Mouse (Mus musculus): ENCODE measurements around the gene Igdcc4. TPM values are rescaled to one million over a fixed set of nuclear protein-coding genes. Genes with fewer than 3 reads are reported as not detected.
"Not testable (repeated sequence)": the region's sequence is repeated elsewhere in the genome, so short reads cannot be mapped to it uniquely, and the experiment has no call there.

Igdcc4 gene
- polyA plus RNA-seq (2015; fragmentation: Nextera tagmentation; extraction: Ambion mirVana) = 12.8 and 17.7 TPM in 2 replicates

GRCm38 (mm10) chr9:65100991-65101685 lies at the start of gene Igdcc4:
TSS of gene Igdcc4 (plus strand) at chr9:65101486.
- Histone ChIP-seq H3K27ac (ENCODE audit: low read depth, low read length) (peak within 1 kb of the TSS; percentile 93), H3K4me2 (ENCODE audit: low read length) (peak within 1 kb of the TSS; percentile 70), H3K36me3 (ENCODE audit: control insufficient read depth, insufficient read depth, low read length) (no peaks in the 10 kb centered on the region), H3K9ac (ENCODE audit: low read depth, low read length) (peak within 1 kb of the TSS; percentile 95), H3K9me3 (ENCODE audit: control insufficient read depth, low read length) (no peaks in the 10 kb centered on the region; the same call in 1 of the 2 replicates), H3K4me3 (ENCODE audit: low read length) (peak within 1 kb of the TSS; percentile 87), H3K4me1 (ENCODE audit: control insufficient read depth, insufficient read depth, low read depth, low read length) (peaks cover 15% of the 10 kb centered on the region), H3K27me3 (replicated peaks; ENCODE audit: control insufficient read depth, insufficient read depth, low read length) (no peaks in the 10 kb centered on the region)
- 1% methylated on average over 43 of the region's 76 CpGs for WGBS
- ATAC-seq = peak; percentile 29

GRCm38 (mm10) chr9:65064251-65064650 lies 37.0 kb upstream of the Igdcc4 start:
- Histone ChIP-seq H3K9me3 (ENCODE audit: control insufficient read depth, low read length) (no peaks in the 10 kb centered on the region), H3K9ac (ENCODE audit: low read depth, low read length) (no peak overlapping the region), H3K4me2 (ENCODE audit: low read length) (no peak overlapping the region), H3K27me3 (replicated peaks; ENCODE audit: control insufficient read depth, insufficient read depth, low read length) (no peaks in the 10 kb centered on the region), H3K4me3 (ENCODE audit: low read length) (no peak overlapping the region), H3K36me3 (ENCODE audit: control insufficient read depth, insufficient read depth, low read length) (peaks cover 40% of the 10 kb centered on the region), H3K27ac (ENCODE audit: low read depth, low read length) (no peak overlapping the region), H3K4me1 (ENCODE audit: control insufficient read depth, insufficient read depth, low read depth, low read length) (no peaks in the 10 kb centered on the region)
- ATAC-seq = no peak
- 90% methylated on average over 7 of the region's 7 CpGs for WGBS

DNA sequence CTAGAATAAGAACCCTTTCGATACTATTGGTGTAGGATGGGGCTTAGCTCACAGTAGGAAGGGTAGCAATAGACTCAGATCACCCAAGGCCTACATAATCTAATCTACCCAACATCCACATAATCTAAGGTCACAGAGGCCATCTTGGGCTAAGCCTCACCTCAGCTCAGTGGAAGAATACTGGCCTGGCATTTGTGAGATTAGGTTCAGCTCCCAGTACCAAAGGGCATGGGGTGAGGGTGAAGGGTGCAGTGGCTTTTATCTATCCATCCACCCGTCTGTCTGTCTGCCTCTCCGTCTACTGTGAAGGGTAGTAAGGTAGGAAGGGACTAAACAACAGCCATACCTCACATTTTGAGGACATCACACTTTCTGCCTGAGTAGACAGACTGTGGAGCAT lies 30.7 kb upstream of the Igdcc4 start:
- Histone ChIP-seq H3K4me3 (ENCODE audit: low read length) (no peak overlapping the region), H3K9ac (ENCODE audit: low read depth, low read length) (no peak overlapping the region), H3K27ac (ENCODE audit: low read depth, low read length) (no peak overlapping the region), H3K4me1 (ENCODE audit: control insufficient read depth, insufficient read depth, low read depth, low read length) (no peaks in the 10 kb centered on the region), H3K27me3 (replicated peaks; ENCODE audit: control insufficient read depth, insufficient read depth, low read length) (no peaks in the 10 kb centered on the region), H3K36me3 (ENCODE audit: control insufficient read depth, insufficient read depth, low read length) (peaks cover 14% of the 10 kb centered on the region), H3K9me3 (ENCODE audit: control insufficient read depth, low read length) (no peaks in the 10 kb centered on the region), H3K4me2 (ENCODE audit: low read length) (no peak overlapping the region)
- ATAC-seq = no peak
- WGBS = 95% methylated on average over 3 of the region's 3 CpGs

- peaks cover 12% of the 10 kb centered on the region for H3K36me3 ChIP-seq (ENCODE audit: control insufficient read depth, insufficient read depth, low read length)
Measured at GRCm38 (mm10) chr9:65073555-65073954, 27.7 kb upstream of the Igdcc4 start.

GRCm38 (mm10) chr9:65074251-65074650 lies 27.0 kb upstream of the Igdcc4 start:
- H3K4me3 ChIP-seq (ENCODE audit: low read length) = no peak overlapping the region
- no peaks in the 10 kb centered on the region for H3K27me3 ChIP-seq (replicated peaks; ENCODE audit: control insufficient read depth, insufficient read depth, low read length)
- H3K36me3 ChIP-seq (ENCODE audit: control insufficient read depth, insufficient read depth, low read length) = peaks cover 16% of the 10 kb centered on the region
- H3K4me2 ChIP-seq (ENCODE audit: low read length) = no peak overlapping the region
- H3K9ac ChIP-seq (ENCODE audit: low read depth, low read length) = no peak overlapping the region
- 90% methylated on average over 15 of the region's 15 CpGs for WGBS
- ATAC-seq = no peak
- no peaks in the 10 kb centered on the region for H3K4me1 ChIP-seq (ENCODE audit: control insufficient read depth, insufficient read depth, low read depth, low read length)
- H3K27ac ChIP-seq (ENCODE audit: low read depth, low read length) = no peak overlapping the region
- H3K9me3 ChIP-seq (ENCODE audit: control insufficient read depth, low read length) = no peaks in the 10 kb centered on the region

More at GRCm38 (mm10) chr9:65073555-65073954, 27.7 kb upstream of the Igdcc4 start:
- no peak for ATAC-seq
- Histone ChIP-seq H3K9me3 (ENCODE audit: control insufficient read depth, low read length) (no peaks in the 10 kb centered on the region), H3K4me1 (ENCODE audit: control insufficient read depth, insufficient read depth, low read depth, low read length) (no peaks in the 10 kb centered on the region), H3K27ac (ENCODE audit: low read depth, low read length) (no peak overlapping the region), H3K9ac (ENCODE audit: low read depth, low read length) (no peak overlapping the region), H3K4me2 (ENCODE audit: low read length) (no peak overlapping the region), H3K27me3 (replicated peaks; ENCODE audit: control insufficient read depth, insufficient read depth, low read length) (no peaks in the 10 kb centered on the region), H3K4me3 (ENCODE audit: low read length) (no peak overlapping the region)
- WGBS = 62% methylated on average over 9 of the region's 9 CpGs

GRCm38 (mm10) chr9:65074855-65075493 lies 26.3 kb upstream of the Igdcc4 start:
- Histone ChIP-seq H3K27ac (ENCODE audit: low read depth, low read length) (no peak overlapping the region), H3K4me2 (ENCODE audit: low read length) (no peak overlapping the region), H3K36me3 (ENCODE audit: control insufficient read depth, insufficient read depth, low read length) (peaks cover 16% of the 10 kb centered on the region), H3K9ac (ENCODE audit: low read depth, low read length) (no peak overlapping the region), H3K9me3 (ENCODE audit: control insufficient read depth, low read length) (no peaks in the 10 kb centered on the region), H3K27me3 (replicated peaks; ENCODE audit: control insufficient read depth, insufficient read depth, low read length) (no peaks in the 10 kb centered on the region), H3K4me3 (ENCODE audit: low read length) (no peak overlapping the region), H3K4me1 (ENCODE audit: control insufficient read depth, insufficient read depth, low read depth, low read length) (no peaks in the 10 kb centered on the region)
- WGBS = 88% methylated on average over 6 of the region's 6 CpGs
- no peak for ATAC-seq

DNA sequence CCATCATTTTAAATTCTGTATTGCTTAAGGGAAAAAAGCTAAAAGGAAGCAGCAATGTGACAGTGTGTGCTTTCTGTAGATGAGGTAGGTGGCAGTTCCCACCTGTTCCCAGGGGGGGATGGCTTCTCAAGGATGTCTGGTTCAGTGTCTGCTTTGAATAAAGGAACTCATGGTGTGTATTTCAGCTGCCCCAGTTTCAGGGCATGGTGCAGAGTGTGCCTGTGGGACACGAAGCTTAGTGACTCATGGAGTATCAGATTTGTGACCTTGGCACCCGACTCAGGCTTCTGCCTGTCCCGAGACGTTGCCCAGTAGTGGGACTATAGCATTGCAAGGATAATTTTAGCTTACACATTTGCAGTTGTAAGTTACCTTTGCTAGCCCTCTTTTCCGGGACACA lies 23.8 kb upstream of the Igdcc4 start:
- Histone ChIP-seq H3K4me1 (ENCODE audit: control insufficient read depth, insufficient read depth, low read depth, low read length) (no peaks in the 10 kb centered on the region), H3K9ac (ENCODE audit: low read depth, low read length) (no peak overlapping the region), H3K27ac (ENCODE audit: low read depth, low read length) (no peak overlapping the region), H3K36me3 (ENCODE audit: control insufficient read depth, insufficient read depth, low read length) (peaks cover 20% of the 10 kb centered on the region), H3K9me3 (ENCODE audit: control insufficient read depth, low read length) (no peaks in the 10 kb centered on the region), H3K4me3 (ENCODE audit: low read length) (no peak overlapping the region), H3K4me2 (ENCODE audit: low read length) (no peak overlapping the region), H3K27me3 (replicated peaks; ENCODE audit: control insufficient read depth, insufficient read depth, low read length) (no peaks in the 10 kb centered on the region)
- ATAC-seq = no peak
- 90% methylated on average over 5 of the region's 5 CpGs for WGBS

GRCm38 (mm10) chr9:65080141-65080540 lies 21.1 kb upstream of the Igdcc4 start:
- not testable (repeated sequence) for ATAC-seq; H3K4me3 ChIP-seq (ENCODE audit: low read length); H3K4me2 ChIP-seq (ENCODE audit: low read length); H3K9ac ChIP-seq (ENCODE audit: low read depth, low read length); H3K4me1 ChIP-seq (ENCODE audit: control insufficient read depth, insufficient read depth, low read depth, low read length); H3K27ac ChIP-seq (ENCODE audit: low read depth, low read length); H3K9me3 ChIP-seq (ENCODE audit: control insufficient read depth, low read length); H3K27me3 ChIP-seq (replicated peaks; ENCODE audit: control insufficient read depth, insufficient read depth, low read length)
- H3K36me3 ChIP-seq (ENCODE audit: control insufficient read depth, insufficient read depth, low read length) = peaks cover 27% of the 10 kb centered on the region
- 92% methylated on average over 2 of the region's 2 CpGs for WGBS

- Histone ChIP-seq H3K27me3 (replicated peaks; ENCODE audit: control insufficient read depth, insufficient read depth, low read length) (no peaks in the 10 kb centered on the region), H3K4me2 (ENCODE audit: low read length) (no peak overlapping the region), H3K9me3 (ENCODE audit: control insufficient read depth, low read length) (no peaks in the 10 kb centered on the region), H3K4me1 (ENCODE audit: control insufficient read depth, insufficient read depth, low read depth, low read length) (no peaks in the 10 kb centered on the region), H3K27ac (ENCODE audit: low read depth, low read length) (no peak overlapping the region), H3K9ac (ENCODE audit: low read depth, low read length) (no peak overlapping the region), H3K36me3 (ENCODE audit: control insufficient read depth, insufficient read depth, low read length) (peaks cover 21% of the 10 kb centered on the region), H3K4me3 (ENCODE audit: low read length) (no peak overlapping the region)
- WGBS = 94% methylated on average over 18 of the region's 18 CpGs
- ATAC-seq = no peak
Measured at GRCm38 (mm10) chr9:65083075-65083765, 18.1 kb upstream of the Igdcc4 start.
